Comparison of ENCODE assay signal across 8 mouse cellular contexts in the genomic region with DNA sequence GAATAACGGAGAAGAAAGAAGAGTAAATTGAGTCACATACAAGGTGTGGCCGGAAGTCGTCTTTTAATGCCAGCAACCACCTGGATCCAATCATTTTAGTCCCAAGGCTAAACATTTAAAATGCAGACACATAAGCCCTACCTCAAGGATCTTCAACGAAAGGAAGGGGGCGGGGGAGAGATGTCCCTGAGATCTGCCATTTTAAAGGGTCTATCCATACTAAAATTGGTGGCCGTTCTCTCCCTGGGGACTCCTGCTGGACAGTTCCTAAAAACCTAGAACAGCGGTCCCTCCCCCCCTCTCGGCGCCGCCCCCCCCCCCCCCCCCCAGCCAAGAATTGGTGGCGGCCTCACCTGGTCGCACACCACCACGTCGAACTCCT. TPM values are rescaled to one million over a fixed set of nuclear protein-coding genes. Genes with fewer than 3 reads are reported as not detected.
DNase-seq lines count a peak whose midpoint lies in the region; ATAC-seq and TF ChIP-seq lines count a peak whose summit lies in the region.

No protein-coding gene starts in this region.

- H3K27ac ChIP-seq in forebrain, embryonic 11.5 days (ENCODE audit: low read depth, low read length), result peak overlapping the region; percentile 96
- peak overlapping the region; percentile 97 for H3K27ac ChIP-seq in limb, embryonic 13.5 days
- H3K27ac ChIP-seq in neural tube, embryonic 12.5 days, result peak overlapping the region; percentile 94

- ATAC-seq in forebrain, embryonic 11.5 days (replicated peaks; ENCODE audit: low FRiP score), result peak; percentile 22; the same call in 1 of the 2 replicates
- ATAC-seq in limb, embryonic 13.5 days (ENCODE audit: low FRiP score, low read depth), result no peak
- ATAC-seq in neural tube, embryonic 12.5 days (ENCODE audit: low FRiP score, low read depth), result no peak; the same call in 1 of the 2 replicates

- peaks cover 18% of the 10 kb centered on the region for H3K9me3 ChIP-seq in E14TG2a.4 (ENCODE audit: low read length)
- no peaks in the 10 kb centered on the region for H3K9me3 ChIP-seq in forebrain, embryonic 11.5 days (ENCODE audit: control insufficient read depth, low read length)
- H3K9me3 ChIP-seq in limb, embryonic 13.5 days, result peaks cover 26% of the 10 kb centered on the region
- 0 out of 2 replicates have a peak, but pooled peaks cover 7% of the 10 kb centered on the region for H3K9me3 ChIP-seq in neural tube, embryonic 12.5 days

- TF ChIP-seq CTCF in E14TG2a.4 (conservative IDR thresholded peaks at IDR 0.05; ENCODE audit: low read length), result no peak

- peaks cover 30% of the 10 kb centered on the region for H3K4me1 ChIP-seq in E14TG2a.4 (replicated peaks; ENCODE audit: low read depth, low read length)
- H3K4me1 ChIP-seq in forebrain, embryonic 11.5 days (replicated peaks; ENCODE audit: control insufficient read depth, insufficient read depth, low read length), result 0 out of 2 replicates have a peak, but pooled peaks cover 3% of the 10 kb centered on the region
- peaks cover 29% of the 10 kb centered on the region for H3K4me1 ChIP-seq in limb, embryonic 13.5 days
- H3K4me1 ChIP-seq in neural tube, embryonic 12.5 days, result peaks cover 15% of the 10 kb centered on the region

- 6% methylated on average over 11 of the region's 14 CpGs for WGBS in forebrain, embryonic 11.5 days
- 2% methylated on average over 10 of the region's 14 CpGs for WGBS in limb, embryonic 13.5 days
- WGBS in neural tube, embryonic 12.5 days, result 7% methylated on average over 8 of the region's 14 CpGs

- H3K36me3 ChIP-seq in E14TG2a.4 (ENCODE audit: insufficient read depth, low read length), result peaks cover 68% of the 10 kb centered on the region
- peaks cover 27% of the 10 kb centered on the region for H3K36me3 ChIP-seq in forebrain, embryonic 11.5 days (ENCODE audit: control insufficient read depth, insufficient read depth, low read length)
- H3K36me3 ChIP-seq in limb, embryonic 13.5 days, result peaks cover 63% of the 10 kb centered on the region
- H3K36me3 ChIP-seq in neural tube, embryonic 12.5 days, result peaks cover 53% of the 10 kb centered on the region

- peak overlapping the region; percentile 58 for H3K4me2 ChIP-seq in forebrain, embryonic 11.5 days (ENCODE audit: low read depth, low read length, severe bottlenecking)
- H3K4me2 ChIP-seq in limb, embryonic 13.5 days (replicated peaks), result peak overlapping the region; percentile 82
- H3K4me2 ChIP-seq in neural tube, embryonic 12.5 days (replicated peaks), result peak overlapping the region; percentile 78

- H3K4me3 ChIP-seq in E14TG2a.4 (replicated peaks; ENCODE audit: low read length), result peak overlapping the region; percentile 97
- H3K4me3 ChIP-seq in forebrain, embryonic 11.5 days (ENCODE audit: low read depth, low read length), result peak overlapping the region; percentile 79
- H3K4me3 ChIP-seq in limb, embryonic 13.5 days, result peak overlapping the region; percentile 88
- peak overlapping the region; percentile 82 for H3K4me3 ChIP-seq in neural tube, embryonic 12.5 days

- H3K27me3 ChIP-seq in E14TG2a.4 (ENCODE audit: insufficient read depth, low read length), result no peaks in the 10 kb centered on the region
- H3K27me3 ChIP-seq in forebrain, embryonic 11.5 days (ENCODE audit: control insufficient read depth, insufficient read depth, low read length), result no peaks in the 10 kb centered on the region
- H3K27me3 ChIP-seq in limb, embryonic 13.5 days, result no peaks in the 10 kb centered on the region
- no peaks in the 10 kb centered on the region for H3K27me3 ChIP-seq in neural tube, embryonic 12.5 days (replicated peaks)

- DNase-seq in embryo, embryonic 11 days, result peak; percentile 69
- no peak for DNase-seq in embryo, embryonic 10 days (ENCODE audit: low spot score)
- DNase-seq in forebrain, embryonic 11.5 days (ENCODE audit: low spot score), result no peak
- DNase-seq in cerebellum, postnatal 36 days, result no peak
- no peak for DNase-seq in natural killer cell, adult 2 months (ENCODE audit: low spot score in 2 of 2)

- peak overlapping the region; percentile 89 for H3K9ac ChIP-seq in forebrain, embryonic 11.5 days (ENCODE audit: low read length)
- peak overlapping the region; percentile 90 for H3K9ac ChIP-seq in limb, embryonic 13.5 days
- H3K9ac ChIP-seq in neural tube, embryonic 12.5 days, result peak overlapping the region; percentile 83

RNA-seq across cellular contexts. Expression of gene Alg2, which starts 0.6 kb away (rescaled TPM):
- 103 and 112 TPM in 2 replicates for polyA plus RNA-seq in forebrain, embryonic 11.5 days (2014; fragmentation: Nextera tagmentation; extraction: Ambion mirVana)
- polyA plus RNA-seq in limb, embryonic 13.5 days (2015; fragmentation: Nextera tagmentation; extraction: Ambion mirVana), result 89.7 and 92.2 TPM in 2 replicates
- polyA plus RNA-seq in neural tube, embryonic 12.5 days (2016; fragmentation: Nextera tagmentation; extraction: Ambion mirVana), result 194 and 198 TPM in 2 replicates

RNA-seq across cellular contexts. Expression of gene Sec61b, which starts 0.9 kb away (rescaled TPM):
- polyA plus RNA-seq in forebrain, embryonic 11.5 days (2014; fragmentation: Nextera tagmentation; extraction: Ambion mirVana), result 328 and 341 TPM in 2 replicates
- 455 and 473 TPM in 2 replicates for polyA plus RNA-seq in limb, embryonic 13.5 days (2015; fragmentation: Nextera tagmentation; extraction: Ambion mirVana)
- polyA plus RNA-seq in neural tube, embryonic 12.5 days (2016; fragmentation: Nextera tagmentation; extraction: Ambion mirVana), result 313 and 318 TPM in 2 replicates
